Mouse (Mus musculus): ENCODE results near the gene Hspa1l.

Gene Hspa1l

DNA sequence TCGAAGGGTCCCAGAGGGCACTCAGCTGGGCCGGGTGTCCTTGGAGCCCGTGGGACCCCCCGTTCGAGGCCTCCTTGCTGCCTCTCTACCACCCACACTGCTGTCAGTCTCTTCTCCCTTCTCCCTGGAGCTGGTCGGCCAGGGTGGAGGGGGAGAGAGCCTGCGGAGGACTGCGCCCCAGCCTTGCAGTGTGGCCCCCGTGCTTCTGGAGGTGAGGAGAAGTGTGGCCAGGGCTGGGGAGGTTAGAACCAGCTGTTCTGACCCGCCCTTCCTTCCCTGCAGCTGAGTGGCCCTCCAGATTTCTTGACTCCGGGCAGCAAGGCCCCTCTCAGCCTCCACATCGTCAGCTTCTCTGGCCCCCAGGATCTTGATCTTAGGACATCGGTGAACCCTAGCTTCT, 51.8 kb downstream of the Hspa1l start:
- DNase-seq (ENCODE audit: low read depth) = no peak

- DNase-seq (ENCODE audit: low read depth) = no peak
These were observed 52.4 kb downstream of the Hspa1l start for GRCm38 (mm10) chr17:35024691-35025488.

GRCm38 (mm10) chr17:35026206-35026605, 53.7 kb downstream of the Hspa1l start:
- DNase-seq (ENCODE audit: low read depth) = no peak

GRCm38 (mm10) chr17:35027277-35028068, 55.0 kb downstream of the Hspa1l start, which contains the start of gene Sapcd1:
Gene Sapcd1, minus strand, starts transcription at chr17:35028016.
- DNase-seq (ENCODE audit: low read depth) = no peak

DNA sequence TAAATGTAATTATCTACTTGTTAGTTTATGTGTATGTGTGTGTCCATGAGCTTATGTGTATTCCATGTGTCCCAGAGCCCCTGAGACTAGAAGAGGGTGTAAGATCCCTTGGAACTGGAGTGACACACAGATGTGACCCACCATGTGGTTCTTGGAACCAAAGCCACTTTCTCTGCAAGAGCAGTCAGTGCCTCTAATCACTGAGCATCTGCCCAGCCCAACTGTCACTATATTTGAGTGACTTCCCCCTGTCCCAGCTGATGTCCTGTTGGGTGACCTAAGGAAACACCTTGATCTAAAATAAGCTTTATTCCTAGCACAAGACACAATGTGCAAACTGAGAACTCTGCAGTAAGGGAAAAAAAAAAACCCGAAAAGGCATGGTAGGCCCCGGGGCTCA, 55.8 kb downstream of the Hspa1l start:
- no peak for DNase-seq (ENCODE audit: low read depth)

All from c-Kit-positive CD71-positive TER-119-negative erythroid progenitor cells, embryonic 14.5 days (primary cell).